Mouse (Mus musculus) small intestine, adult 2 months (tissue): ENCODE measurements around the gene Tdrd12.

Experiments used
- CTCF ChIP-seq: fragments of 200-500 bp; IDR thresholded peaks from 2 replicates; pipeline ENCODE4 v1.5.1; 2012; ENCODE audit warnings: low read depth, mild to moderate bottlenecking, control low read depth, inconsistent platforms, low read length, moderate library complexity, mixed read lengths; ENCODE audit not compliant: insufficient replicate concordance, insufficient read length; ENCODE audit errors: extremely low read depth
- POLR2A ChIP-seq: fragments of 200-500 bp; IDR thresholded peaks from 2 replicates; pipeline ENCODE4 v1.6.1; 2012; ENCODE audit warnings: low read depth, mild to moderate bottlenecking, control low read depth, inconsistent platforms, low read length, moderate library complexity

DNA sequence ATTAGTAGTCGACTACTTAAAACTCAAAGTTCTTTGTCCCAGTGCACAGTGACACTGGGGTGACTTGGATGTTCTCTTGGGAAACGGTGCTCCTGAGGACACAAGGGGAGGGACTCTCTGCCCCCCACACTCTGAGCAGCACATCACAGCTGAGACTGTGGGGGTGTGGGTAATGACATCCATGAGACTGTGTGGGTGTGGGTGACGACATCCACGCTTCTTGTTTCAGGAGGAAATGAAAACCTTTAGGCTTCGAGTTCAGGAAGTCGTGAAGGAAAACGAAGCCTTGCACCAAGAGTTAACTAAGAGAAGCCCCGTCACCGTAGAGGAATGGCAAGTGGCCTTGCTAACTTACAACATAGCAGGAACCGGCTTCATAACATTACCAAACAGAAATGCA is 114.5 kb downstream of the Tdrd12 start:
- TF ChIP-seq CTCF (no peak), POLR2A (no peak)
